Mouse (Mus musculus): ENCODE measurements around the gene Ifitm10.

GRCm38 (mm10) chr7:142385742-142386403 is 12.3 kb upstream of the Ifitm10 start:
- TF ChIP-seq EP300 (IDR thresholded peaks at IDR 0.05) (no peak), CTCF (IDR thresholded peaks at IDR 0.05) (no peak)

Data from lung, postnatal 0 days (tissue).